Mouse (Mus musculus) olfactory bulb, adult 2 months (tissue): Measurements from ENCODE around the gene Fam160a1.

Experiments used
- CTCF ChIP-seq: fragments of 200-500 bp; IDR thresholded peaks from 2 replicates; pipeline ENCODE4 v1.5.1; 2012; ENCODE audit warnings: low read depth, mild to moderate bottlenecking, low read length, moderate library complexity; ENCODE audit not compliant: insufficient read depth
- POLR2A ChIP-seq: fragments of 200-500 bp; IDR thresholded peaks from 2 replicates; pipeline ENCODE4 v1.6.1; 2012; ENCODE audit warnings: mild to moderate bottlenecking, low read depth, low read length, moderate library complexity; ENCODE audit not compliant: insufficient read depth

DNA sequence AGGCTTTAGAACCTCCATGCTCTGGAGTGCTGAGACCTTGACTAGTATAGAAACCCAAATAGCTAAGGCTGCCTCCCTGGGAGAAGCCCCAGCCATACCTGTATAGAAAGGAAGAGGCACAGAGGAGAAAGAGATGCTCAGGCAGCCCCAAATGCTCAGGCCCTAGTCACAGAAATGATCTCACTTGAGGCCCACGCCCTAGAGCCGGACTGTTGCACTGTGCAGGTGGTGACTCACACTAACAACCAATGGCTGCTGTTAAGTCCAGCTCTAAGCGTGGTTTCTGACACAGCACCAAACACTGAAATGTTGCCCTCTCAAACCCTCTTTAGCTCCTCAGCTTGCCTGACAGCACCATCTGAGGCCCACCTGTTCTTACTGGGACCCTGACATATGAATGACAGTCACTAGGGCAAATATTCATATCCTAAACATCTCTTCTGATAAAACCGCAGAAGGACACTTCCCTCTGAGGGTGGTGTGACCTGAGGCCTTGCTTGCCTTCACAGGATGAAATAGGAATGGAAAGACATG is 101.3 kb downstream of the Fam160a1 start:
- TF ChIP-seq CTCF (no peak), POLR2A (no peak)
